Mouse (Mus musculus) MEL (cell line): ENCODE results near the gene Cdc42. TPM values are rescaled to one million over a fixed set of nuclear protein-coding genes. Genes with fewer than 3 reads are reported as not detected.

Experiments
- DNase-seq: peaks from one replicate; pipeline ENCODE4 v3.0.0; 2011; ENCODE audit warnings: low read depth, low spot score
- H3K27ac ChIP-seq: 2 replicates; pipeline ENCODE4 v1.5.1; 2012; ENCODE audit warnings: low read depth, mild to moderate bottlenecking, control low read depth, low read length, moderate library complexity; ENCODE audit not compliant: control insufficient read depth
- H3K27me3 ChIP-seq, 2 experiments: fragments of 150-350 bp in 1 of 2; sonication (generic) in 1 of 2; 2 replicates each; pipeline ENCODE4 v1.6.1; 2012; ENCODE audit warnings: low read length in 2 of 2, mild to moderate bottlenecking in 2 of 2, improper control_type of control experiment in 1 of 2, moderate library complexity in 1 of 2; ENCODE audit not compliant: insufficient read depth in 2 of 2, control insufficient read depth in 1 of 2
- H3K36me3 ChIP-seq, 2 experiments: 2 replicates each; pipeline ENCODE4 v1.6.1; 2012 to 2014; ENCODE audit warnings: low read length in 2 of 2, improper control_type of control experiment in 1 of 2, inconsistent platforms in 1 of 2, mild to moderate bottlenecking in 1 of 2; ENCODE audit not compliant: insufficient read depth in 2 of 2, control insufficient read depth in 1 of 2
- H3K4me1 ChIP-seq, 2 experiments: fragments of 150-350 bp in 1 of 2; sonication (generic) in 1 of 2; 2 replicates each; pipeline ENCODE4 v1.6.1; 2012; ENCODE audit warnings: low read length in 2 of 2, improper control_type of control experiment in 1 of 2, mild to moderate bottlenecking in 1 of 2; ENCODE audit not compliant: insufficient read depth in 2 of 2, control insufficient read depth in 1 of 2
- H3K4me3 ChIP-seq, 2 experiments: fragments of 150-350 bp in 1 of 2; sonication (generic) in 1 of 2; 2 replicates each; pipeline ENCODE4 v1.5.1; 2012; ENCODE audit warnings: low read depth in 2 of 2, low read length in 2 of 2, mild to moderate bottlenecking in 2 of 2, moderate library complexity in 2 of 2, control low read depth in 1 of 2, improper control_type of control experiment in 1 of 2; ENCODE audit not compliant: control insufficient read depth in 1 of 2, insufficient read depth in 1 of 2
- H3K79me2 ChIP-seq: 2 replicates; pipeline ENCODE4 v1.6.1; 2012; ENCODE audit warnings: mild to moderate bottlenecking, low read length, moderate library complexity; ENCODE audit not compliant: control insufficient read depth, poor library complexity, insufficient read depth
- H3K9ac ChIP-seq: 2 replicates; pipeline ENCODE4 v1.6.1; 2012; ENCODE audit warnings: low read depth, mild to moderate bottlenecking, control low read depth, low read length, moderate library complexity; ENCODE audit not compliant: control insufficient read depth, poor library complexity, severe bottlenecking
- H3K9me3 ChIP-seq: fragments of 150-350 bp; sonication (generic); replicated peaks from 2 replicates; pipeline ENCODE4 v1.6.1; 2012; ENCODE audit warnings: mild to moderate bottlenecking, low read length, improper control_type of control experiment, moderate library complexity; ENCODE audit not compliant: insufficient read depth
- CHD1 ChIP-seq: IDR thresholded peaks from 2 replicates; pipeline ENCODE4 v1.6.1; 2012; ENCODE audit warnings: low read depth, mild to moderate bottlenecking, inconsistent platforms, low read length, improper control_type of control experiment
- EP300 ChIP-seq, 2 experiments: IDR thresholded peaks; 2 replicates each; pipeline ENCODE4 v1.6.1; 2011; ENCODE audit warnings: improper control_type of control experiment in 2 of 2, low read length in 2 of 2, low read depth in 1 of 2, mild to moderate bottlenecking in 1 of 2
- ETS1 ChIP-seq: IDR thresholded peaks from 2 replicates; pipeline ENCODE4 v1.6.1; 2012; ENCODE audit warnings: low read depth, mild to moderate bottlenecking, inconsistent platforms, low read length, improper control_type of control experiment, moderate library complexity
- GATA1 ChIP-seq: IDR thresholded peaks from 2 replicates; pipeline ENCODE4 v1.6.1; 2011; ENCODE audit warnings: low read depth, low read length, improper control_type of control experiment
- HCFC1 ChIP-seq: IDR thresholded peaks from 2 replicates; pipeline ENCODE4 v1.6.1; 2012; ENCODE audit warnings: low read depth, mild to moderate bottlenecking, inconsistent platforms, low read length, improper control_type of control experiment, moderate library complexity
- MAX ChIP-seq: IDR thresholded peaks from 2 replicates; pipeline ENCODE4 v1.6.1; 2011; ENCODE audit warnings: low read length, improper control_type of control experiment
- MAZ ChIP-seq: IDR thresholded peaks from 2 replicates; pipeline ENCODE4 v1.6.1; 2012; ENCODE audit warnings: low read depth, mild to moderate bottlenecking, inconsistent platforms, low read length, improper control_type of control experiment
- MEF2A ChIP-seq: IDR thresholded peaks from 2 replicates; pipeline ENCODE4 v1.6.1; 2014; ENCODE audit warnings: low read depth, mild to moderate bottlenecking, inconsistent platforms, low read length, improper control_type of control experiment; ENCODE audit not compliant: poor library complexity, insufficient replicate concordance, severe bottlenecking; ENCODE audit errors: extremely low read depth
- MYC ChIP-seq: IDR thresholded peaks from 2 replicates; pipeline ENCODE4 v1.6.1; 2011; ENCODE audit warnings: low read depth, mild to moderate bottlenecking, low read length, improper control_type of control experiment, moderate library complexity
- NELFE ChIP-seq: IDR thresholded peaks from 2 replicates; pipeline ENCODE4 v1.6.1; 2011; ENCODE audit warnings: low read depth, low read length, improper control_type of control experiment
- NRF1 ChIP-seq: IDR thresholded peaks from 2 replicates; pipeline ENCODE4 v1.6.1; 2014; ENCODE audit warnings: low read depth, mild to moderate bottlenecking, inconsistent platforms, low read length, improper control_type of control experiment, moderate library complexity; ENCODE audit not compliant: poor library complexity, insufficient read depth, severe bottlenecking
- POLR2A ChIP-seq, 2 experiments: IDR thresholded peaks; 2 replicates each; pipeline ENCODE4 v1.6.1; 2011 to 2012; ENCODE audit warnings: low read length in 2 of 2, mild to moderate bottlenecking in 2 of 2, control low read depth in 1 of 2, improper control_type of control experiment in 1 of 2, low read depth in 1 of 2, moderate library complexity in 1 of 2; ENCODE audit not compliant: control insufficient read depth in 1 of 2, insufficient read depth in 1 of 2, poor library complexity in 1 of 2
- POLR2AphosphoS2 ChIP-seq: IDR thresholded peaks from 2 replicates; pipeline ENCODE4 v1.6.1; 2011; ENCODE audit warnings: low read length, improper control_type of control experiment
- RCOR1 ChIP-seq: IDR thresholded peaks from 2 replicates; pipeline ENCODE4 v1.6.1; 2012; ENCODE audit warnings: low read depth, mild to moderate bottlenecking, inconsistent platforms, low read length, improper control_type of control experiment
- SIN3A ChIP-seq: IDR thresholded peaks from 2 replicates; pipeline ENCODE4 v1.6.1; 2012; ENCODE audit warnings: low read length, improper control_type of control experiment, inconsistent platforms
- TAL1 ChIP-seq: IDR thresholded peaks from 2 replicates; pipeline ENCODE4 v1.6.1; 2012; ENCODE audit warnings: mild to moderate bottlenecking, inconsistent platforms, low read length, moderate library complexity, mixed read lengths
- TBP ChIP-seq: IDR thresholded peaks from 2 replicates; pipeline ENCODE4 v1.8.0; 2011; ENCODE audit warnings: low read depth, low read length, improper control_type of control experiment
- USF1 ChIP-seq: IDR thresholded peaks from 2 replicates; pipeline ENCODE4 v1.6.1; 2014; ENCODE audit warnings: low read depth, mild to moderate bottlenecking, inconsistent platforms, low read length, improper control_type of control experiment, moderate library complexity
- USF2 ChIP-seq, 2 experiments: IDR thresholded peaks; 2 replicates each; pipeline ENCODE4 v1.6.1; 2011 to 2012; ENCODE audit warnings: improper control_type of control experiment in 2 of 2, low read length in 2 of 2, borderline replicate concordance in 1 of 2, inconsistent platforms in 1 of 2, low read depth in 1 of 2, mild to moderate bottlenecking in 1 of 2; ENCODE audit not compliant: insufficient read depth in 1 of 2
- ZNF384 ChIP-seq: IDR thresholded peaks from 2 replicates; pipeline ENCODE4 v1.6.1; 2012; ENCODE audit warnings: low read depth, mild to moderate bottlenecking, inconsistent platforms, low read length, improper control_type of control experiment
- polyA plus RNA-seq, 2 experiments: library from polyadenylated mRNA; stranded (reverse) in 1 of 2; unstranded in 1 of 2; fragments of >175 nt in 1 of 2; fragments of >200 nt in 1 of 2; gene quantifications; 2 replicates each; pipeline versions ENCODE4 v1.2.1 to v1.2.4; 2012; ENCODE audit warnings: low replicate concordance in 2 of 2, low read depth in 1 of 2; ENCODE audit not compliant: insufficient read length in 2 of 2, insufficient read depth in 1 of 2, missing spikeins in 1 of 2
- total RNA-seq: library from RNA; depleted of rRNA; stranded (reverse); fragments of 300-350 nt; gene quantifications from 2 replicates; pipeline ENCODE4 v1.2.3, GENCODE M21; 2012

Gene Cdc42
- total and polyA plus RNA-seq, 3 experiments: 117 to 203 (median 174) TPM

DNA sequence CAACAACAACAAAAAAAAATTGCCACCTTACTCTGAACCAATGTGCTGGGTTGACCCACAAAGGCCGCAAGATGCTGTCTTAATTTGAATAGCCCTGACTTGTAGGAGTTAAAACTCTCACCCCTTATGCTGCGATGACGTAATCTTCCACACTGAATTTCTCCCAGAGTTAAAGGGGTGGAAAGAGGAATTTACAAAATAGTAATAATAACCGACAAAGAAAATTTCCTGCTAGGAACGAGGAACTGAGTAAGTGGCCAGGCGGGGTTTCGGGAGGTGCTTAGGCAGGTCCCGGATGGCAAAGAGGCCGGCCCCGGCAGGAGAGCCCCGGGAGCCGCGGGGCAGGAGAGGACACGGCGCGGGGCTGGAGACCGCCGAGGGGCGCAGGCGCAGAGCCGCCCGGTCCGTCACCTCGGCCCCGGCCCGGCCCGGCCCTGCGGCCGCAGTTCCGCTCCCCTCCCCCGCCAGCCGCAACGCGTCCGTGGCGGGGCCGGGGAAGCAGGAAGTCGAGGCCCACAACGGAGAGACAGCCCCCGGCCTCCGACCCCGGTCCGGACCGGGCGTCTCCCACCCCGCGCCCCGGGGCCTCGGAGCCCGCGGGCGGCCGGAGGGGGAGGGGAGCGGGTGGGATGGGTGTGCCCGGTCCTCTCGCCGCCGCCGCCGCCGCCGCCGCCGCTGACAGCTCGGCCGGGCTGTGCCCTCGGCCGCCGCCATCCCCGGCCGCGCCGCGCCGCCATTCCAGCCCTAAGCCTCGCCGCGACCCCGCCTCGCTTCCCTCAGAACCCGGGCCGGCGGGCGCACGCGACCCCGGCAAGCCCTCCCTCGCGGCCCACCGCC is 628 bp downstream of the Cdc42 start:
- Histone ChIP-seq H3K4me3 (peak overlapping the region; percentile 92 to 99), H3K4me1 (peaks cover 9 to 13% of the 10 kb centered on the region in 2 experiments; a peak in 3 of 4 replicates)
- no peak for TF ChIP-seq MAX
- no peak for TF ChIP-seq ETS1
- no peak for TF ChIP-seq CHD1
- no peak for TF ChIP-seq USF1
- TF ChIP-seq NRF1: peak; percentile 72
- no peak for TF ChIP-seq GATA1
- TF ChIP-seq ZNF384: 0 out of 2 replicates have a peak, but pooled peaks have one; percentile 4
- TF ChIP-seq NELFE: no peak
- TF ChIP-seq RCOR1: no peak
- TF ChIP-seq EP300 (IDR thresholded peaks at IDR 0.05; ENCODE audit: low read depth in 1 of 2, low read length in 2 of 2): no peak
- TF ChIP-seq MEF2A: no peak
- TF ChIP-seq TBP: no peak
- no peak for TF ChIP-seq TAL1
- TF ChIP-seq USF2 (IDR thresholded peaks at IDR 0.05; ENCODE audit: borderline replicate concordance in 1 of 2, insufficient read depth in 1 of 2, low read depth in 1 of 2, low read length in 2 of 2): no peak
- peak; percentile 42; the same call in 1 of the 2 replicates for TF ChIP-seq HCFC1
- no peak for TF ChIP-seq MAZ
- peak; percentile 72; the same call in 1 of the 2 replicates for TF ChIP-seq SIN3A
- TF ChIP-seq POLR2AphosphoS2: no peak
- no peak for TF ChIP-seq MYC
- no peak for TF ChIP-seq POLR2A (IDR thresholded peaks at IDR 0.05; ENCODE audit: control insufficient read depth in 1 of 2, insufficient read depth in 1 of 2, low read depth in 1 of 2, low read length in 2 of 2, poor library complexity in 1 of 2)
- TF ChIP-seq, all 39 proteins: peak for 4
- Histone ChIP-seq H3K9ac (peak overlapping the region; percentile 97), H3K36me3 (peaks cover 5 to 40% of the 10 kb centered on the region in 2 experiments; a peak in 3 of 4 replicates), H3K27me3 (no peaks in the 10 kb centered on the region), H3K27ac (peak overlapping the region; percentile 87), H3K9me3 (no peaks in the 10 kb centered on the region), H3K79me2 (peaks cover 47% of the 10 kb centered on the region)
- DNase-seq: peak; percentile 76
